Mouse (Mus musculus) adrenal gland (tissue): ENCODE measurements around the gene Fcgrt.

Experiments used
- intact Hi-C: fragments of 180-260 bp; cut with DNase I; formaldehyde crosslinking; loops from one replicate; pipeline ENCODE4 v1.15.1; 2025

Gene Fcgrt

GRCm38 (mm10) chr7:45058607-45059571 is 44.8 kb downstream of the Fcgrt start:
- intact Hi-C loops: no loop called here

- intact Hi-C loops: no loop called here
These were observed 46.7 kb downstream of the Fcgrt start for GRCm38 (mm10) chr7:45056972-45057348.

GRCm38 (mm10) chr7:45056329-45056971 is 47.2 kb downstream of the Fcgrt start:
- intact Hi-C loops: no loop called here

- intact Hi-C loops: loop anchor here (5.0 kb wide), 1 partner anchor 37 kb away; the partner anchor contains the start of genes Rras and Scaf1
These were observed 49.6 kb downstream of the Fcgrt start for GRCm38 (mm10) chr7:45053931-45054510.

- intact Hi-C loops: loop anchor here (5.0 kb wide), 1 partner anchor 36 kb away; the partner anchor contains the start of genes Rras and Scaf1
These were observed 50.3 kb downstream of the Fcgrt start for GRCm38 (mm10) chr7:45053117-45053930.

GRCm38 (mm10) chr7:45052862-45053116 is 50.9 kb downstream of the Fcgrt start, which contains the start of gene Prr12:
Gene Prr12, minus strand, starts transcription at chr7:45052881.
- intact Hi-C loops: loop anchor here (5.0 kb wide), 1 partner anchor 35 kb away; the partner anchor contains the start of genes Rras and Scaf1

- intact Hi-C loops: loop anchor here (5.0 kb wide), 1 partner anchor 35 kb away; the partner anchor contains the start of genes Rras and Scaf1
These were observed 51.3 kb downstream of the Fcgrt start for GRCm38 (mm10) chr7:45052181-45052861.

- intact Hi-C loops: loop anchor here (5.0 kb wide), 1 partner anchor 34 kb away; the partner anchor contains the start of genes Rras and Scaf1
These were observed 52.1 kb downstream of the Fcgrt start for GRCm38 (mm10) chr7:45051601-45051974.

GRCm38 (mm10) chr7:45050945-45051600 is 52.6 kb downstream of the Fcgrt start:
- intact Hi-C loops: loop anchor here (5.0 kb wide), 1 partner anchor 34 kb away; the partner anchor contains the start of genes Rras and Scaf1

GRCm38 (mm10) chr7:45048923-45049657 is 54.6 kb downstream of the Fcgrt start:
- intact Hi-C loops: no loop called here

GRCm38 (mm10) chr7:45048001-45048890 is 55.4 kb downstream of the Fcgrt start:
- intact Hi-C loops: no loop called here

GRCm38 (mm10) chr7:45047491-45047890 is 56.2 kb downstream of the Fcgrt start:
- intact Hi-C loops: no loop called here

- intact Hi-C loops: no loop called here
These were observed 56.7 kb downstream of the Fcgrt start for GRCm38 (mm10) chr7:45046853-45047350.

GRCm38 (mm10) chr7:45045741-45046140 is 57.9 kb downstream of the Fcgrt start:
- intact Hi-C loops: no loop called here

GRCm38 (mm10) chr7:45043307-45043706 is 60.3 kb downstream of the Fcgrt start:
- intact Hi-C loops: no loop called here
